Mouse (Mus musculus) liver, embryonic 14.5 days (tissue): Measurements from ENCODE around the gene Dll3. TPM values are rescaled to one million over a fixed set of nuclear protein-coding genes. Genes with fewer than 3 reads are reported as not detected.

Experiments
- ATAC-seq: fragments of 200-750 bp; cut with Nextera tagmentation; 2 replicates; pipeline ENCODE4 v1.8.0; 2017; ENCODE audit warnings: moderate number of reproducible peaks, mild to moderate bottlenecking, moderate library complexity; ENCODE audit not compliant: insufficient read depth
- DNase-seq, 3 experiments: peaks; one replicate each; pipeline ENCODE4 v3.0.0-alpha.2; 2012 to 2013; ENCODE audit warnings: low read depth in 3 of 3, low spot score in 3 of 3
- H3K27ac ChIP-seq: fragments of 300-500 bp; sonication (generic); 2 replicates; pipeline ENCODE4 v1.5.1; 2014; ENCODE audit warnings: moderate library complexity, mild to moderate bottlenecking, control low read depth, inconsistent platforms
- H3K27me3 ChIP-seq: fragments of 300-500 bp; sonication (generic); 2 replicates; pipeline ENCODE4 v1.6.1; 2014; ENCODE audit warnings: mild to moderate bottlenecking, low read length, moderate library complexity; ENCODE audit not compliant: control insufficient read depth, insufficient read depth
- H3K36me3 ChIP-seq: fragments of 300-500 bp; sonication (generic); replicated peaks from 2 replicates; pipeline ENCODE4 v1.6.1; 2014; ENCODE audit warnings: low read depth; ENCODE audit not compliant: control insufficient read depth, insufficient read depth
- H3K4me1 ChIP-seq, 2 experiments: fragments of 200-500 bp in 1 of 2; fragments of 300-500 bp in 1 of 2; sonication (generic) in 1 of 2; replicated peaks; 2 replicates each; pipeline ENCODE4 v1.6.1; 2012 to 2014; ENCODE audit warnings: antibody characterized with exemption in 1 of 2, inconsistent platforms in 1 of 2, low read length in 1 of 2; ENCODE audit not compliant: control insufficient read depth in 2 of 2, insufficient read depth in 2 of 2
- H3K4me2 ChIP-seq: fragments of 300-500 bp; sonication (generic); 2 replicates; pipeline ENCODE4 v1.6.1; 2014; ENCODE audit warnings: low read depth, mild to moderate bottlenecking, control low read depth, moderate library complexity
- H3K4me3 ChIP-seq, 2 experiments: fragments of 200-500 bp in 1 of 2; fragments of 300-500 bp in 1 of 2; sonication (generic) in 1 of 2; 2 replicates each; pipeline ENCODE4 v1.5.1; 2012 to 2014; ENCODE audit warnings: low read depth in 2 of 2, low read length in 2 of 2, mild to moderate bottlenecking in 2 of 2, control low read depth in 1 of 2, inconsistent platforms in 1 of 2, moderate library complexity in 1 of 2; ENCODE audit not compliant: insufficient read depth in 1 of 2
- H3K9ac ChIP-seq: fragments of 300-500 bp; sonication (generic); replicated peaks from 2 replicates; pipeline ENCODE4 v1.6.1; 2014; ENCODE audit warnings: mild to moderate bottlenecking, control low read depth, moderate library complexity
- H3K9me3 ChIP-seq: fragments of 300-500 bp; sonication (generic); 2 replicates; pipeline ENCODE4 v1.6.1; 2016; ENCODE audit warnings: low read length, mixed read lengths; ENCODE audit not compliant: control insufficient read depth
- CTCF ChIP-seq: IDR thresholded peaks from 2 replicates; pipeline ENCODE4 v1.5.1; 2016; ENCODE audit warnings: antibody characterized with exemption, low read depth, control low read depth
- EP300 ChIP-seq: IDR thresholded peaks from 2 replicates; pipeline ENCODE4 v1.6.1; 2016; ENCODE audit warnings: antibody characterized with exemption, low read depth
- WGBS: fragments of 180-500 bp; shearing (Covaris S2); extraction: QIAGEN DNeasy Blood & Tissue Kit; methylation state at CpG from one replicate; pipeline ENCODE4 v1.1.7; 2014; ENCODE audit not compliant: insufficient replicate concordance; 5-methylcytosine and 5-hydroxymethylcytosine counted together
- polyA plus RNA-seq, 2 experiments: library from polyadenylated mRNA; depleted of rRNA in 1 of 2; stranded (reverse) in 1 of 2; unstranded in 1 of 2; fragments of >200 nt; fragmentation: Nextera tagmentation in 1 of 2; extraction: Ambion mirVana in 1 of 2; gene quantifications; 2 replicates each; pipeline versions ENCODE4 v1.2.1 to v1.2.3; 2012 to 2014

Gene Dll3
- polyA plus RNA-seq (2012; rRNA removed) = 0.03 and 0.04 TPM in 2 replicates
- not detected in 2 replicates for polyA plus RNA-seq (2014; fragmentation: Nextera tagmentation; extraction: Ambion mirVana)

- Histone ChIP-seq H3K4me1 (no peaks in the 10 kb centered on the region), H3K27me3 (peaks cover 40% of the 10 kb centered on the region), H3K36me3 (peaks cover 15% of the 10 kb centered on the region), H3K9ac (no peak within 1 kb of the TSS), H3K4me2 (peak within 1 kb of the TSS; percentile 36; the same call in 1 of the 2 replicates), H3K9me3 (no peaks in the 10 kb centered on the region), H3K4me3 (0 out of 4 replicates have a peak within 1 kb of the TSS, but pooled peaks of 1 of the 2 experiments have one; percentile 4), H3K27ac (no peak within 1 kb of the TSS)
- DNase-seq (no peak), ATAC-seq (no peak)
- 2% methylated on average over 30 of the region's 30 CpGs for WGBS
- TF ChIP-seq CTCF (peak; percentile 72), EP300 (no peak)
Observed at GRCm38 (mm10) chr7:28301616-28302433, at the start of gene Dll3. Dll3 (minus strand) TSS chr7:28302238.

DNA sequence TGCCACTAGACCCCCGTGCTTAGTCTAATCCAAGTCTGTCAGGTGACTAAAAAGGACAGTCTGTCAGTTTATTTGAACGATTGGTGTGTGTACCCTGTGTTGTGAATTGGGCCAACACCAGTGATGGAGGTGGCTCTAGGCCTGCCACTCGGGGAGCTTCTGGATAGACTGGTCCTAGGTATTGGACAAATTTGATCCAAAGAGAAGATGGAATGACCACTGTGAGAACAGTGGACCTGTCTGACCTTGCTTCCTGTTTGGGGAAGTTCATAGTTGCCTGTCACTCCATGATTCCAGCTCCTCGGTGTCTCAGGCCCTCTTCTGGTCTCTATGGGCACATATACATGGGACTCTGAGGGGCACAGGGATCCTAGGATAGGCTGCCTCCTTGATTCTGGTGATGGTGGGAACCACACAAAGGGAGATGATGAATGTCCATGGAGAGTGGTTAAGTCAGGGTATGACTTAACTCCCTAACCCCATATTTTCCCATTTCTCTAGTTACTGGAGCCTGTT lies 49.7 kb upstream of the Dll3 start:
- peaks cover 34% of the 10 kb centered on the region for H3K36me3 ChIP-seq
- peak overlapping the region; percentile 83 to 98 for H3K4me3 ChIP-seq
- ATAC-seq (no peak), DNase-seq (no peak)
- no peaks in the 10 kb centered on the region for H3K9me3 ChIP-seq
- H3K9ac ChIP-seq = peak overlapping the region; percentile 99
- WGBS = 9% methylated on average over 4 of the region's 4 CpGs
- peaks cover 14 to 19% of the 10 kb centered on the region in 2 experiments for H3K4me1 ChIP-seq
- peak overlapping the region; percentile 66 for H3K27ac ChIP-seq
- TF ChIP-seq CTCF (0 out of 2 replicates have a peak, but pooled peaks have one; percentile 19), EP300 (no peak)
- H3K4me2 ChIP-seq = peak overlapping the region; percentile 90
- H3K27me3 ChIP-seq = no peaks in the 10 kb centered on the region

- H3K9ac ChIP-seq = peak within 1 kb of the TSS; percentile 99
- TF ChIP-seq CTCF = peak; percentile 20
- TF ChIP-seq EP300 = no peak
- peak within 1 kb of the TSS; percentile 92 to 98 for H3K4me3 ChIP-seq
- peak within 1 kb of the TSS; percentile 90 for H3K4me2 ChIP-seq
- DNase-seq (peak; percentile 93 to 96 (median 95)), ATAC-seq (peak; percentile 93)
- H3K27me3 ChIP-seq = no peaks in the 10 kb centered on the region
- peaks cover 34% of the 10 kb centered on the region for H3K36me3 ChIP-seq
- H3K4me1 ChIP-seq = peaks cover 14 to 19% of the 10 kb centered on the region in 2 experiments
- H3K27ac ChIP-seq = peak within 1 kb of the TSS; percentile 68
- H3K9me3 ChIP-seq = no peaks in the 10 kb centered on the region
- 1% methylated on average over 50 of the region's 50 CpGs for WGBS
Observed at GRCm38 (mm10) chr7:28350155-28350883, 48.3 kb upstream of the Dll3 start, which contains the start of gene Rps16. Rps16 (plus strand) TSS chr7:28350652.

DNA sequence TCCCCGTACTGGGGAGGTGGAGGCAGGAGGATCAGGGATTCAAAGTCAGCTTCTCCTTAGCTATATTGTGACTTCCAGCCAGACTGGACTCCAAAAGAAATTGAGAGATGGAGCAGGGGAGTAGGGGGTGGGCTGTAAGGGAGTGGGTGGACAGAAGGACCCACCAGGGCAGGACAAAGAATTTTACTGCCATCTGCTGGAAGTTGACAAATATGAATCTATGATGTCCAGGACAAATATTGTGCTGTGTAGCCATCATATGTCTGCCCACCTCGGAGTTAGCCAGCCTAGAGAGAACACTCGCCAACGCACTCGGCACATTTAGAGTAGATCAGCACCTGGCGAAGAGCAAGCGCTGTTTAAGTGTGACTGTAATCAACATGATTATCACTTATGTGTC lies 46.6 kb upstream of the Dll3 start:
- Histone ChIP-seq H3K4me1 (peaks cover 14 to 22% of the 10 kb centered on the region in 2 experiments), H3K9ac (no peak overlapping the region), H3K4me3 (no peak overlapping the region), H3K36me3 (peaks cover 21% of the 10 kb centered on the region), H3K9me3 (no peaks in the 10 kb centered on the region), H3K27ac (no peak overlapping the region), H3K27me3 (no peaks in the 10 kb centered on the region), H3K4me2 (no peak overlapping the region)
- 76% methylated on average over 7 of the region's 7 CpGs for WGBS
- TF ChIP-seq CTCF (0 out of 2 replicates have a peak, but pooled peaks have one; percentile 18), EP300 (no peak)
- ATAC-seq (no peak), DNase-seq (no peak)
